Mouse (Mus musculus): Measurements from ENCODE around the gene 4930404N11Rik.

DNA sequence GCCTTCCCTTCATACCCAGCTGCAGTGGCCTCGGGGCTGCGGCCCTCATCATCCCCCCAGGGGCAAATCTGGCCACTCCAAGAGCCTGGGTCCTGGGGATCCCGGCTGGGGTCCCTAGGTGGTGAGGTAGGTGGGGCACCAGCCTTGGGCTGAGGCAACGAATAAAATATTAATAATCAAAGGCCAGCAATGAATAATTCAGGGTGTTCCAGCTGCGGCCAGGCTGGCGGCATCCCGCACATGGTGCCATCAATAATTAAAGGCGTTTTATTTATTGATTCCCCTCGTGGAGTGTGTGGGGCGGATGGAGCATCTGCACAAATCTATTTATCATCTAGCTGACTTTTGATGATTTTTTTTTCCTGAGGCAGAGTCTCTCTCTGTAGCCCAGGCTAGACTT, 37.9 kb upstream of the 4930404N11Rik start:
- TF ChIP-seq POLR2A (IDR thresholded peaks at IDR 0.05; ENCODE audit: low read depth, low read length) (no peak), CTCF (IDR thresholded peaks at IDR 0.05; ENCODE audit: extremely low read depth, insufficient read depth, insufficient read length, insufficient replicate concordance) (no peak)

All from spleen, adult 2 months (tissue).